Mouse (Mus musculus): ENCODE measurements around the gene Samhd1. TPM values are rescaled to one million over a fixed set of nuclear protein-coding genes. Genes with fewer than 3 reads are reported as not detected.
A peak's percentile ranks its signal among the peaks of the same experiment; 100 is the strongest.

Samhd1 gene
- polyA plus RNA-seq, 1 experiment from 2014 or later: 14.9 TPM

GRCm38 (mm10) chr2:157095005-157095755 is 39.9 kb downstream of the Samhd1 start:
- peak; percentile 78 for ATAC-seq (ENCODE audit: low read depth)

GRCm38 (mm10) chr2:157092024-157092423 is 43.0 kb downstream of the Samhd1 start:
- Histone ChIP-seq H3K36me3 (ENCODE audit: control insufficient read depth, insufficient read depth, low read length) (no peaks in the 10 kb centered on the region), H3K4me2 (ENCODE audit: low read depth, low read length) (no peak overlapping the region), H3K4me3 (ENCODE audit: low read depth, low read length) (no peak overlapping the region), H3K9ac (replicated peaks; ENCODE audit: low read depth, low read length) (no peak overlapping the region), H3K9me3 (ENCODE audit: control insufficient read depth, low read length) (no peaks in the 10 kb centered on the region), H3K27me3 (ENCODE audit: control insufficient read depth, insufficient read depth, low read length) (no peaks in the 10 kb centered on the region), H3K4me1 (ENCODE audit: control insufficient read depth, insufficient read depth, low read length) (peaks cover 4% of the 10 kb centered on the region; the same call in 1 of the 2 replicates), H3K27ac (ENCODE audit: low read depth, low read length) (no peak overlapping the region)
- peak; percentile 54 for ATAC-seq (ENCODE audit: low read depth)
- WGBS: 42% methylated on average over 8 of the region's 8 CpGs

More at GRCm38 (mm10) chr2:157095005-157095755, 39.9 kb downstream of the Samhd1 start:
- H3K4me2 ChIP-seq (ENCODE audit: low read depth, low read length): no peak overlapping the region
- H3K4me3 ChIP-seq (ENCODE audit: low read depth, low read length): no peak overlapping the region
- H3K27me3 ChIP-seq (ENCODE audit: control insufficient read depth, insufficient read depth, low read length): no peaks in the 10 kb centered on the region
- H3K27ac ChIP-seq (ENCODE audit: low read depth, low read length): no peak overlapping the region
- H3K4me1 ChIP-seq (ENCODE audit: control insufficient read depth, insufficient read depth, low read length): peaks cover 4% of the 10 kb centered on the region; the same call in 1 of the 2 replicates
- H3K9ac ChIP-seq (replicated peaks; ENCODE audit: low read depth, low read length): no peak overlapping the region
- no peaks in the 10 kb centered on the region for H3K36me3 ChIP-seq (ENCODE audit: control insufficient read depth, insufficient read depth, low read length)
- H3K9me3 ChIP-seq (ENCODE audit: control insufficient read depth, low read length): no peaks in the 10 kb centered on the region
- 67% methylated on average over 9 of the region's 9 CpGs for WGBS

- Histone ChIP-seq H3K4me2 (ENCODE audit: low read depth, low read length) (no peak overlapping the region), H3K9ac (replicated peaks; ENCODE audit: low read depth, low read length) (no peak overlapping the region), H3K9me3 (ENCODE audit: control insufficient read depth, low read length) (no peaks in the 10 kb centered on the region), H3K27ac (ENCODE audit: low read depth, low read length) (no peak overlapping the region), H3K27me3 (ENCODE audit: control insufficient read depth, insufficient read depth, low read length) (no peaks in the 10 kb centered on the region), H3K4me3 (ENCODE audit: low read depth, low read length) (no peak overlapping the region), H3K36me3 (ENCODE audit: control insufficient read depth, insufficient read depth, low read length) (no peaks in the 10 kb centered on the region), H3K4me1 (ENCODE audit: control insufficient read depth, insufficient read depth, low read length) (peaks cover 4% of the 10 kb centered on the region; the same call in 1 of the 2 replicates)
- WGBS: 73% methylated on average over 14 of the region's 14 CpGs
- ATAC-seq (ENCODE audit: low read depth): no peak
These were observed 47.3 kb downstream of the Samhd1 start for GRCm38 (mm10) chr2:157087536-157088317.

- Histone ChIP-seq H3K36me3 (ENCODE audit: control insufficient read depth, insufficient read depth, low read length) (no peaks in the 10 kb centered on the region), H3K9ac (replicated peaks; ENCODE audit: low read depth, low read length) (no peak within 1 kb of the TSS), H3K9me3 (ENCODE audit: control insufficient read depth, low read length) (no peaks in the 10 kb centered on the region), H3K27ac (ENCODE audit: low read depth, low read length) (no peak within 1 kb of the TSS), H3K4me3 (ENCODE audit: low read depth, low read length) (no peak within 1 kb of the TSS), H3K4me2 (ENCODE audit: low read depth, low read length) (no peak within 1 kb of the TSS), H3K4me1 (ENCODE audit: control insufficient read depth, insufficient read depth, low read length) (peaks cover 4% of the 10 kb centered on the region; the same call in 1 of the 2 replicates), H3K27me3 (ENCODE audit: control insufficient read depth, insufficient read depth, low read length) (no peaks in the 10 kb centered on the region)
- ATAC-seq (ENCODE audit: low read depth): no peak
- 88% methylated on average over 8 of the region's 8 CpGs for WGBS
These were observed 48.3 kb downstream of the Samhd1 start, which contains the start of gene Tldc2 for GRCm38 (mm10) chr2:157086796-157087195. Tldc2 (plus strand) TSS chr2:157087055.

GRCm38 (mm10) chr2:157084831-157085585 is 50.1 kb downstream of the Samhd1 start:
- H3K4me1 ChIP-seq (ENCODE audit: control insufficient read depth, insufficient read depth, low read length): no peaks in the 10 kb centered on the region; the same call in 1 of the 2 replicates
- no peak overlapping the region for H3K4me3 ChIP-seq (ENCODE audit: low read depth, low read length)
- H3K9ac ChIP-seq (replicated peaks; ENCODE audit: low read depth, low read length): no peak overlapping the region
- no peak for ATAC-seq (ENCODE audit: low read depth)
- no peaks in the 10 kb centered on the region for H3K27me3 ChIP-seq (ENCODE audit: control insufficient read depth, insufficient read depth, low read length)
- no peak overlapping the region for H3K4me2 ChIP-seq (ENCODE audit: low read depth, low read length)
- H3K9me3 ChIP-seq (ENCODE audit: control insufficient read depth, low read length): no peaks in the 10 kb centered on the region
- WGBS: 85% methylated on average over 7 of the region's 7 CpGs
- no peaks in the 10 kb centered on the region for H3K36me3 ChIP-seq (ENCODE audit: control insufficient read depth, insufficient read depth, low read length)
- H3K27ac ChIP-seq (ENCODE audit: low read depth, low read length): no peak overlapping the region

GRCm38 (mm10) chr2:157081960-157082359 is 53.1 kb downstream of the Samhd1 start:
- Histone ChIP-seq H3K4me2 (ENCODE audit: low read depth, low read length) (no peak overlapping the region), H3K27ac (ENCODE audit: low read depth, low read length) (no peak overlapping the region), H3K36me3 (ENCODE audit: control insufficient read depth, insufficient read depth, low read length) (no peaks in the 10 kb centered on the region), H3K9ac (replicated peaks; ENCODE audit: low read depth, low read length) (no peak overlapping the region; the same call in 1 of the 2 replicates), H3K4me1 (ENCODE audit: control insufficient read depth, insufficient read depth, low read length) (peaks cover 12% of the 10 kb centered on the region), H3K27me3 (ENCODE audit: control insufficient read depth, insufficient read depth, low read length) (no peaks in the 10 kb centered on the region), H3K9me3 (ENCODE audit: control insufficient read depth, low read length) (no peaks in the 10 kb centered on the region), H3K4me3 (ENCODE audit: low read depth, low read length) (no peak overlapping the region)
- no peak for ATAC-seq (ENCODE audit: low read depth)
- 36% methylated on average over 7 of the region's 7 CpGs for WGBS

- H3K4me3 ChIP-seq (ENCODE audit: low read depth, low read length): no peak overlapping the region
- no peaks in the 10 kb centered on the region for H3K9me3 ChIP-seq (ENCODE audit: control insufficient read depth, low read length)
- no peak overlapping the region for H3K4me2 ChIP-seq (ENCODE audit: low read depth, low read length)
- peaks cover 18% of the 10 kb centered on the region for H3K4me1 ChIP-seq (ENCODE audit: control insufficient read depth, insufficient read depth, low read length)
- H3K27me3 ChIP-seq (ENCODE audit: control insufficient read depth, insufficient read depth, low read length): no peaks in the 10 kb centered on the region
- WGBS: 98% methylated on average over 8 of the region's 8 CpGs
- ATAC-seq (ENCODE audit: low read depth): no peak
- H3K9ac ChIP-seq (replicated peaks; ENCODE audit: low read depth, low read length): no peak overlapping the region
- H3K36me3 ChIP-seq (ENCODE audit: control insufficient read depth, insufficient read depth, low read length): no peaks in the 10 kb centered on the region
- no peak overlapping the region for H3K27ac ChIP-seq (ENCODE audit: low read depth, low read length)
These were observed 53.7 kb downstream of the Samhd1 start for GRCm38 (mm10) chr2:157081331-157081730.

GRCm38 (mm10) chr2:157079701-157080180 is 55.3 kb downstream of the Samhd1 start:
- ATAC-seq (ENCODE audit: low read depth): no peak
- H3K9ac ChIP-seq (replicated peaks; ENCODE audit: low read depth, low read length): peak overlapping the region; percentile 99
- no peaks in the 10 kb centered on the region for H3K9me3 ChIP-seq (ENCODE audit: control insufficient read depth, low read length)
- peaks cover 34% of the 10 kb centered on the region for H3K4me1 ChIP-seq (ENCODE audit: control insufficient read depth, insufficient read depth, low read length)
- H3K4me3 ChIP-seq (ENCODE audit: low read depth, low read length): peak overlapping the region; percentile 96
- H3K36me3 ChIP-seq (ENCODE audit: control insufficient read depth, insufficient read depth, low read length): no peaks in the 10 kb centered on the region
- H3K4me2 ChIP-seq (ENCODE audit: low read depth, low read length): peak overlapping the region; percentile 100
- H3K27ac ChIP-seq (ENCODE audit: low read depth, low read length): peak overlapping the region; percentile 98
- 6% methylated on average over 16 of the region's 16 CpGs for WGBS
- no peaks in the 10 kb centered on the region for H3K27me3 ChIP-seq (ENCODE audit: control insufficient read depth, insufficient read depth, low read length)
